Mouse (Mus musculus): ENCODE data around the gene Adam12. TPM values are rescaled to one million over a fixed set of nuclear protein-coding genes. Genes with fewer than 3 reads are reported as not detected.

The Adam12 gene
- polyA plus RNA-seq, 1 experiment, result 2.1 TPM

GRCm38 (mm10) chr7:134031787-134032186 lies 200.2 kb downstream of the Adam12 start:
- H3K4me3 ChIP-seq (ENCODE audit: insufficient read depth, low read length), result no peak overlapping the region

GRCm38 (mm10) chr7:134031256-134031655 lies 200.7 kb downstream of the Adam12 start:
- H3K4me3 ChIP-seq (ENCODE audit: insufficient read depth, low read length), result no peak overlapping the region
- no peak for TF ChIP-seq CTCF (IDR thresholded peaks at IDR 0.05; ENCODE audit: extremely low read depth, insufficient read depth, low read length)
- no peak for TF ChIP-seq POLR2A (IDR thresholded peaks at IDR 0.05; ENCODE audit: extremely low read depth, insufficient read depth, low read length)
- peaks cover 2% of the 10 kb centered on the region; the same call in 1 of the 2 replicates for H3K4me1 ChIP-seq (ENCODE audit: control insufficient read depth, insufficient read depth, low read length)
- H3K27ac ChIP-seq (ENCODE audit: insufficient read depth, low read length), result no peak overlapping the region

More at GRCm38 (mm10) chr7:134031787-134032186, 200.2 kb downstream of the Adam12 start:
- H3K27ac ChIP-seq (ENCODE audit: insufficient read depth, low read length), result no peak overlapping the region
- no peaks in the 10 kb centered on the region for H3K4me1 ChIP-seq (ENCODE audit: control insufficient read depth, insufficient read depth, low read length)
- TF ChIP-seq POLR2A (IDR thresholded peaks at IDR 0.05; ENCODE audit: extremely low read depth, insufficient read depth, low read length), result no peak
- no peak for TF ChIP-seq CTCF (IDR thresholded peaks at IDR 0.05; ENCODE audit: extremely low read depth, insufficient read depth, low read length)

- TF ChIP-seq CTCF (IDR thresholded peaks at IDR 0.05; ENCODE audit: extremely low read depth, insufficient read depth, low read length) (no peak), POLR2A (IDR thresholded peaks at IDR 0.05; ENCODE audit: extremely low read depth, insufficient read depth, low read length) (no peak)
- no peak overlapping the region for H3K4me3 ChIP-seq (ENCODE audit: insufficient read depth, low read length)
- no peak overlapping the region for H3K27ac ChIP-seq (ENCODE audit: insufficient read depth, low read length)
Observed at GRCm38 (mm10) chr7:134028281-134028830, 203.6 kb downstream of the Adam12 start.

GRCm38 (mm10) chr7:134027020-134027415 lies 204.9 kb downstream of the Adam12 start:
- H3K27ac ChIP-seq (ENCODE audit: insufficient read depth, low read length), result 0 out of 2 replicates have a peak overlapping the region, but pooled peaks have one; percentile 42
- peaks cover 2% of the 10 kb centered on the region; the same call in 1 of the 2 replicates for H3K4me1 ChIP-seq (ENCODE audit: control insufficient read depth, insufficient read depth, low read length)
- H3K4me3 ChIP-seq (ENCODE audit: insufficient read depth, low read length), result no peak overlapping the region
- no peak for TF ChIP-seq POLR2A (IDR thresholded peaks at IDR 0.05; ENCODE audit: extremely low read depth, insufficient read depth, low read length)
- no peak for TF ChIP-seq CTCF (IDR thresholded peaks at IDR 0.05; ENCODE audit: extremely low read depth, insufficient read depth, low read length)

More at GRCm38 (mm10) chr7:134028281-134028830, 203.6 kb downstream of the Adam12 start:
- H3K4me1 ChIP-seq (ENCODE audit: control insufficient read depth, insufficient read depth, low read length), result peaks cover 2% of the 10 kb centered on the region; the same call in 1 of the 2 replicates

GRCm38 (mm10) chr7:134026200-134027019 lies 205.5 kb downstream of the Adam12 start:
- 0 out of 2 replicates have a peak overlapping the region, but pooled peaks have one; percentile 42 for H3K27ac ChIP-seq (ENCODE audit: insufficient read depth, low read length)
- H3K4me1 ChIP-seq (ENCODE audit: control insufficient read depth, insufficient read depth, low read length), result peaks cover 2% of the 10 kb centered on the region; the same call in 1 of the 2 replicates
- TF ChIP-seq CTCF (IDR thresholded peaks at IDR 0.05; ENCODE audit: extremely low read depth, insufficient read depth, low read length) (no peak), POLR2A (IDR thresholded peaks at IDR 0.05; ENCODE audit: extremely low read depth, insufficient read depth, low read length) (no peak)
- no peak overlapping the region for H3K4me3 ChIP-seq (ENCODE audit: insufficient read depth, low read length)

GRCm38 (mm10) chr7:134022157-134022885 lies 209.6 kb downstream of the Adam12 start:
- Histone ChIP-seq H3K4me3 (ENCODE audit: insufficient read depth, low read length) (no peak overlapping the region), H3K4me1 (ENCODE audit: control insufficient read depth, insufficient read depth, low read length) (peaks cover 2% of the 10 kb centered on the region; the same call in 1 of the 2 replicates), H3K27ac (ENCODE audit: insufficient read depth, low read length) (no peak overlapping the region)
- TF ChIP-seq POLR2A (IDR thresholded peaks at IDR 0.05; ENCODE audit: extremely low read depth, insufficient read depth, low read length), result no peak
- no peak for TF ChIP-seq CTCF (IDR thresholded peaks at IDR 0.05; ENCODE audit: extremely low read depth, insufficient read depth, low read length)

GRCm38 (mm10) chr7:134015226-134015625 lies 216.7 kb downstream of the Adam12 start:
- no peak overlapping the region for H3K27ac ChIP-seq (ENCODE audit: insufficient read depth, low read length)
- TF ChIP-seq CTCF (IDR thresholded peaks at IDR 0.05; ENCODE audit: extremely low read depth, insufficient read depth, low read length) (no peak), POLR2A (IDR thresholded peaks at IDR 0.05; ENCODE audit: extremely low read depth, insufficient read depth, low read length) (no peak)

GRCm38 (mm10) chr7:134014733-134015132 lies 217.2 kb downstream of the Adam12 start:
- TF ChIP-seq CTCF (IDR thresholded peaks at IDR 0.05; ENCODE audit: extremely low read depth, insufficient read depth, low read length), result no peak
- no peak for TF ChIP-seq POLR2A (IDR thresholded peaks at IDR 0.05; ENCODE audit: extremely low read depth, insufficient read depth, low read length)
- H3K27ac ChIP-seq (ENCODE audit: insufficient read depth, low read length), result no peak overlapping the region

More at GRCm38 (mm10) chr7:134015226-134015625, 216.7 kb downstream of the Adam12 start:
- Histone ChIP-seq H3K4me3 (ENCODE audit: insufficient read depth, low read length) (no peak overlapping the region), H3K4me1 (ENCODE audit: control insufficient read depth, insufficient read depth, low read length) (no peaks in the 10 kb centered on the region)

GRCm38 (mm10) chr7:134009157-134009556 lies 222.8 kb downstream of the Adam12 start:
- H3K4me3 ChIP-seq (ENCODE audit: insufficient read depth, low read length), result no peak overlapping the region
- no peak overlapping the region for H3K27ac ChIP-seq (ENCODE audit: insufficient read depth, low read length)
- no peaks in the 10 kb centered on the region for H3K4me1 ChIP-seq (ENCODE audit: control insufficient read depth, insufficient read depth, low read length)
- TF ChIP-seq POLR2A (IDR thresholded peaks at IDR 0.05; ENCODE audit: extremely low read depth, insufficient read depth, low read length), result no peak
- TF ChIP-seq CTCF (IDR thresholded peaks at IDR 0.05; ENCODE audit: extremely low read depth, insufficient read depth, low read length), result no peak

More at GRCm38 (mm10) chr7:134014733-134015132, 217.2 kb downstream of the Adam12 start:
- Histone ChIP-seq H3K4me1 (ENCODE audit: control insufficient read depth, insufficient read depth, low read length) (no peaks in the 10 kb centered on the region), H3K4me3 (ENCODE audit: insufficient read depth, low read length) (no peak overlapping the region)

All from cortical plate, adult 2 months (tissue).